Mouse (Mus musculus) testis, adult 2 months (tissue): ENCODE results near the gene Kiss1r. TPM values are rescaled to one million over a fixed set of nuclear protein-coding genes. Genes with fewer than 3 reads are reported as not detected.

ENCODE experiments used
- H3K27ac ChIP-seq: fragments of 200-500 bp; 2 replicates; pipeline ENCODE4 v1.5.1; 2012; ENCODE audit warnings: low read depth, low read length; ENCODE audit not compliant: control insufficient read depth, insufficient read depth
- H3K27me3 ChIP-seq: fragments of 200-500 bp; 2 replicates; pipeline ENCODE4 v1.6.1; 2012; ENCODE audit warnings: mild to moderate bottlenecking, low read length, moderate library complexity; ENCODE audit not compliant: control insufficient read depth, insufficient read depth
- H3K36me3 ChIP-seq: fragments of 200-500 bp; 2 replicates; pipeline ENCODE4 v1.6.1; 2012; ENCODE audit warnings: mild to moderate bottlenecking, low read length; ENCODE audit not compliant: control insufficient read depth, insufficient read depth
- H3K4me1 ChIP-seq: fragments of 200-500 bp; 2 replicates; pipeline ENCODE4 v1.6.1; 2012; ENCODE audit warnings: low read length; ENCODE audit not compliant: control insufficient read depth, insufficient read depth
- H3K4me3 ChIP-seq: fragments of 200-500 bp; 2 replicates; pipeline ENCODE4 v1.5.1; 2012; ENCODE audit warnings: low read depth, mild to moderate bottlenecking, low read length, moderate library complexity, mixed read lengths; ENCODE audit not compliant: control insufficient read depth
- CTCF ChIP-seq: fragments of 200-500 bp; IDR thresholded peaks from 2 replicates; pipeline ENCODE4 v1.5.1; 2012; ENCODE audit warnings: low read depth, mild to moderate bottlenecking, inconsistent platforms, low read length, moderate library complexity; ENCODE audit not compliant: control insufficient read depth, insufficient read depth, insufficient replicate concordance
- POLR2A ChIP-seq: fragments of 200-500 bp; IDR thresholded peaks from 2 replicates; pipeline ENCODE4 v1.6.1; 2012; ENCODE audit warnings: low read depth, mild to moderate bottlenecking, inconsistent platforms, low read length, moderate library complexity; ENCODE audit not compliant: control insufficient read depth
- polyA plus RNA-seq: library from polyadenylated mRNA; depleted of rRNA; stranded (reverse); fragments of >200 nt; gene quantifications from 2 replicates; pipeline ENCODE4 v1.2.3, GENCODE M21; 2012

The Kiss1r gene
- polyA plus RNA-seq, 1 experiment: 0.99 TPM

- Histone ChIP-seq H3K27me3 (no peaks in the 10 kb centered on the region), H3K36me3 (no peaks in the 10 kb centered on the region), H3K4me1 (peaks cover 7% of the 10 kb centered on the region), H3K27ac (no peak within 1 kb of the TSS), H3K4me3 (no peak within 1 kb of the TSS)
- TF ChIP-seq POLR2A: no peak
- no peak for TF ChIP-seq CTCF
Measured at GRCm38 (mm10) chr10:79910556-79910955, 6.2 kb upstream of the Kiss1r start, which contains the start of gene Gm26602. Gene Gm26602 (plus strand): TSS chr10:79910856.

DNA sequence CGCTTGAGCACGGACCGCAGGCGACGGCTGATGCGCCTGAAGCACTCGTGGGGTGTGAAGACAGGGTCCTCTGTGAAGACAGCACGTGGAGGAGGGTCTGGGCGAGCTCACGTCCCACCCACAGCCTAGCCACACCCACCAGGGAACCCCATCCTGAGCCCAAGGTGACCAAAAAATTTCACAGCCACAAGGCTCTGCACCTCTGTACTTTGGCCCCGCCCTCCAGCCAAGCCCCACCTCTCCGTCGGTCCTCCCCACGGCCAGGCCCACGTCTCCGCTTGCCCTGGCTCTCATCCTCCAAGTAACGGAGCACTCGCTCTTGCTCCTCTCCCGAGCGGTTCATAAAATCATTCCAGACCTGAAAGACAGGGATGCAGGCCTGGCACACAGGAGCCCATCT is 4.4 kb upstream of the Kiss1r start:
- Histone ChIP-seq H3K27me3 (no peaks in the 10 kb centered on the region), H3K4me1 (peaks cover 18% of the 10 kb centered on the region), H3K4me3 (no peak overlapping the region), H3K36me3 (no peaks in the 10 kb centered on the region), H3K27ac (no peak overlapping the region)
- TF ChIP-seq CTCF (no peak), POLR2A (no peak)

DNA sequence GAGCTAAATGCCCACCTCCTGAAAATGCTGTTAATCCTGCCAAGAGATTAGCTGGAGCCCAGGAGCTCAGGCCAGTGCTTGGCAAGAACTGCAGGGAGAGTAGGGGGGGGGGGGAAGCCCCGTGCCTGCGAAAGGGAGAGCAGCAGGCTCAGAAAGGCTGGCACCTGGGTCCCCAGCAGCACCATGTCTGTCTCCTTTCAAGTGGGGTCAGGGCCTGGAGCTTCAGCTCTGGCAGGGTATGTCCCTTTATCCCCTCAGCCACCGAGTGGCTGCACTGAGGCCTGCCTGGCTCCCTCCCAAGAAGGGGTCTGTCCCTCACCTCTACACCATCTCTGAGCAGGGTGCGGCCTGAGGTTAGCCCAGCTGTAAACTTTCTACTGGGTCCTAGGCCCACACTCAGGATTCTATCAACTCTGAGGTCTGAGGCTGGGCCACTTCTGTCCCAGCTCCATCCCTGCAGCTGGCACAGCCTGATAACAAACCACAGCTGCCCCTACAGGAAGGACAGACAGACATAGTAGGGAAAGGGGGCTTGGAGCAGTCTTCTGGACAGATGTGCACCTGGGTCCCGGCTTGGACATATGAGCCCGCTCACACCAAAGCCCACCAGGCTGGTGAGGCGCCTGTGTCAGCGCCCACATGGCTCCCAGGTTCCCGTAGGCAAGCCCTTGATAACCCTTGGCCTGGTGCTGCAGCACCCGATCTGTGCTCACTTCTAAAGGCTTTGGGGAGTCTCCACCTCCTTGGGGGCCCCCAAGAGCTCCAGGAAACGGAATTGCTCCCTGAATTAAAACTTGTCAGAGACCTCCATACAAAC is 2.4 kb upstream of the Kiss1r start:
- TF ChIP-seq CTCF (no peak), POLR2A (no peak)
- Histone ChIP-seq H3K36me3 (no peaks in the 10 kb centered on the region), H3K27me3 (no peaks in the 10 kb centered on the region), H3K27ac (no peak overlapping the region), H3K4me1 (peaks cover 19% of the 10 kb centered on the region), H3K4me3 (no peak overlapping the region)

DNA sequence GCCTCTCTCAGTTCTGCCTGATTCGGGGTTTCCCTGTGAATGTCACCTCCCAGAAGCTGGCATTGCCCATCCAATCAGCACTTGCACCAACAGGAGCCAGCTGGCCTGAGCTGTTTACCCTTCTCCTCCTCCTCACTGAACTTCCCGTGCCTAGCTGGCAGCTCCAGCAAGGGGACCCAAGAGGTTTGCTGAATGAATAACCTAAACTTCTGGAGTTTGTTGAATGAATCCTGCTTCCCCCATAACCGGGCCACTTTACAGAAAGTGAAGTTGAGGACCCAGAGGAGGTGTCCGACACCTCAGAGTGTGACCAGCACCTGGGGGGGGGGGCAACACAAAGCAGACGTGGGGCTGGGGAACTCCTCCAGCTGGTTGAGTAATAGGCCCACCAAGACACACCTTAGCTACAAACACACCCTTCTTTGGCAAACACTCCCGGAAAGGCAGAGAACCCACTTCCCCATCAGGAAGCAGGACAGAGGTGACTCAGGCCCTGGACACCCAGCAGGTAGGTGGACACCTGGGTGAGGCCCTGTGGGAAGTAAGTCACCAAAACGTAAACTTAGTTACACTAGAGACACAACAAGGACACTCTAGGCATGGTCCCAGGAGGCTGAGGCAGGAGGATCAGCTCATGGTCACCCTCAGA is 1.7 kb upstream of the Kiss1r start:
- Histone ChIP-seq H3K27me3 (no peaks in the 10 kb centered on the region), H3K27ac (no peak overlapping the region), H3K4me1 (peaks cover 21% of the 10 kb centered on the region), H3K36me3 (no peaks in the 10 kb centered on the region), H3K4me3 (no peak overlapping the region)
- TF ChIP-seq POLR2A (no peak), CTCF (no peak)

DNA sequence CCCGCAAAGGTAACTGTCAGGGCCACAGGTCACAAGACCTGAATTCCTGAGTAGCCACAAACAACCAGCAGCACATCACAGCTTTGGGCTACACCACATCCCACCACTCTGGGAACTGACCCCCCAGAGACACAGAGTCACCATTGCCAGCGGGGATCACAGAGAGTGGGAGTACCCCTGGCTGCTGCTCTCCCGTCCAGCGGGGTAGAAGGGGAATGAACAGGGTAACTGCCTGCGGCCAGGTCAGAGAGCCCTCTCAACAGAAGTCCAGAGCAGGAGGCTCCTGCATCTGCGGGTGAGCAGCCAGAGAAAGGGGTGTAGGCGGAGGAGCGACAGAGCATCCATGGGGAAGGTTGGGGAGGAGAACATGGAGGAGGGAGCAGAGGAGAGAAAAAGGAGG is 690 bp upstream of the Kiss1r start:
- peak overlapping the region; percentile 84 for H3K4me3 ChIP-seq
- no peak overlapping the region for H3K27ac ChIP-seq
- peaks cover 26% of the 10 kb centered on the region for H3K4me1 ChIP-seq
- TF ChIP-seq POLR2A: no peak
- no peak for TF ChIP-seq CTCF
- no peaks in the 10 kb centered on the region for H3K36me3 ChIP-seq
- H3K27me3 ChIP-seq: no peaks in the 10 kb centered on the region

DNA sequence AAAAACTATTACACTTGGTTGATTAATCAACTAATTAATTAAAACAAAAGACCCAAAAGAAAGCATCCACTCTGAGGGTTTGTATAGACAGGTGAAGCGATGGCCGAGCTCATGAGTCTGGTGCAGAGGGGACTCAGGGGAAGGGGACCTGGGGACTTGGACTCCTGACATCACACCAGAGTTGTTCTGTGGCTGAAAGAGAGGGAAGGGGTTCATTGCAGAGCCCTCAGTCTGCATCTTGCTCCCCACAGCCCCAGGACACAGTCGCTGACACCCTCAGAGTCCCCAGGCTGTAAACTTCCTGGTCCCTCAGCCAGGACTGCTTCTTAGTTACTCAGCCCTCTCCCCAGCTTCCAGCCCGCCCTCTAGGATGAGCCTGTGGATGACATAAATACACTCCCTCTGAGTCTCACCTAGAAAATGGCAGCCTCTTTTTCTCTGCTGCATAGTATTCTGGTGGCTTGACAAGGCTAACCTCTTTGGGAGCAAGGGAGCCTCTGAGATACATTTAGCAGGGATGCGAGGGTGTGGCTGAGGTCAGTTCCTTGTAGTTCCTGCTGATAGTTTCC is 845 bp downstream of the Kiss1r start:
- TF ChIP-seq CTCF (no peak), POLR2A (no peak)
- no peak overlapping the region for H3K4me3 ChIP-seq
- H3K27me3 ChIP-seq: no peaks in the 10 kb centered on the region
- H3K27ac ChIP-seq: no peak overlapping the region
- H3K4me1 ChIP-seq: peaks cover 26% of the 10 kb centered on the region
- no peaks in the 10 kb centered on the region for H3K36me3 ChIP-seq

- Histone ChIP-seq H3K4me1 (peaks cover 26% of the 10 kb centered on the region), H3K27me3 (no peaks in the 10 kb centered on the region), H3K27ac (no peak overlapping the region), H3K4me3 (no peak overlapping the region), H3K36me3 (no peaks in the 10 kb centered on the region)
- no peak for TF ChIP-seq POLR2A
Measured at GRCm38 (mm10) chr10:79918231-79919078, 1.7 kb downstream of the Kiss1r start.
